Mouse (Mus musculus) heart, embryonic 11.5 days (tissue): ENCODE results near the gene Ccdc97. TPM values are rescaled to one million over a fixed set of nuclear protein-coding genes. Genes with fewer than 3 reads are reported as not detected.

ENCODE experiments used
- ATAC-seq: fragments of 200-750 bp; cut with Nextera tagmentation; replicated peaks from 2 replicates; pipeline ENCODE4 v1.8.0; 2017; ENCODE audit warnings: moderate library complexity; ENCODE audit not compliant: insufficient number of reproducible peaks, low FRiP score, low TSS enrichment
- H3K27ac ChIP-seq: fragments of 300-500 bp; sonication (generic); 2 replicates; pipeline ENCODE4 v1.5.1; 2014; ENCODE audit warnings: mild to moderate bottlenecking, low read depth, low read length
- H3K27me3 ChIP-seq: fragments of 300-500 bp; sonication (generic); 2 replicates; pipeline ENCODE4 v1.6.1; 2014; ENCODE audit warnings: mild to moderate bottlenecking, low read length, mixed read lengths; ENCODE audit not compliant: control insufficient read depth, insufficient read depth
- H3K36me3 ChIP-seq: fragments of 300-500 bp; sonication (generic); 2 replicates; pipeline ENCODE4 v1.6.1; 2014; ENCODE audit warnings: mild to moderate bottlenecking, low read length, moderate library complexity, mixed read lengths; ENCODE audit not compliant: control insufficient read depth, insufficient read depth
- H3K4me1 ChIP-seq: fragments of 300-500 bp; sonication (generic); 2 replicates; pipeline ENCODE4 v1.6.1; 2014; ENCODE audit warnings: low read length; ENCODE audit not compliant: control insufficient read depth, insufficient read depth
- H3K4me2 ChIP-seq: fragments of 300-500 bp; sonication (generic); 2 replicates; pipeline ENCODE4 v1.6.1; 2014; ENCODE audit warnings: mild to moderate bottlenecking, moderate library complexity
- H3K4me3 ChIP-seq: fragments of 300-500 bp; sonication (generic); 2 replicates; pipeline ENCODE4 v1.5.1; 2014; ENCODE audit warnings: low read depth, low read length
- H3K9ac ChIP-seq: fragments of 300-500 bp; sonication (generic); 2 replicates; pipeline ENCODE4 v1.6.1; 2014; ENCODE audit warnings: mild to moderate bottlenecking, low read depth, low read length, moderate library complexity
- H3K9me3 ChIP-seq: fragments of 300-500 bp; sonication (generic); replicated peaks from 2 replicates; pipeline ENCODE4 v1.6.1; 2016; ENCODE audit warnings: low read length; ENCODE audit not compliant: control insufficient read depth
- WGBS: fragments of 180-500 bp; shearing (Covaris S2); extraction: QIAGEN DNeasy Blood & Tissue Kit; methylation state at CpG from one replicate; pipeline ENCODE4 v1.1.7; 2014; ENCODE audit not compliant: insufficient replicate concordance; 5-methylcytosine and 5-hydroxymethylcytosine counted together
- polyA plus RNA-seq: library from polyadenylated mRNA; unstranded; fragments of >200 nt; fragmentation: Nextera tagmentation; extraction: Ambion mirVana; gene quantifications from 2 replicates; pipeline ENCODE4 v1.2.1, GENCODE M21; 2014

Gene Ccdc97
- polyA plus RNA-seq, 1 experiment from 2014 or later = 25.6 TPM

DNA sequence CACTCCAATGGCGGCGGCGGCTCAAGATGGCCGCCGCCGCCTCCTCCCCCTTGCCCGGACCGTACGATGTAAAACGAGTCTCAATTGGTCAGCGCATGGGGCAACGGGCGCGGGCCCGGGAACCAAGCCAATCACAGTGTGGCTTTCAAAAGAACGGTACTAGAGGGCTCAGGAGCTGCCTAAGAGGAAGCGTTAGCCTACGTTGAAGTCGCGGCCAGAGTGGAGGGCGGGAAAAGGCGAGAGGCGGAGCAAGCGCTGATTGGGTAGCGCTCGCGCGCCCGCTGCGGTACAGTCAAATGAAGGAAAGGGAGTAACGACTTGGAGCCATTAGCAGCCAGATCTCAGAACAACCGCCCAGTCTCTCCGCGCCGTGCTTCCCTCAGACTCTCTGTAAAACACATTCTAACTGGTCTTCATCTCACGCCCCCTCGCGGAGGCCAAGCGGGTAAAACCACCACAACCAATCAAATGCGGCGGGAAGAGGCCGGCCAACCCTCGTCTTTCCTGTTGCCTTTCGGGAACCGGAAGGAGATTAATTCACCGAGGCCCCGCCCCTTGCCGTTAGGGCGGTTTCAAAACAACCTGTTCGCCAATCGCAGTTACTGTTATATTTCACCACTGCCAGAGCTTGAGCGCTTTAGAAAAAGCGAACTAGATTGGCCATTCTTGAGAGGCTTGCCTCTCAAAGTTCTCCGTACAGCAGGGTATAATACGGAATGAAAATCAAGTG lies 36.0 kb upstream of the Ccdc97 start, which contains the start of gene Hnrnpul1:
Gene Hnrnpul1 (minus strand): TSS at position 20 of the 730 bp plus-strand sequence.
- no peaks in the 10 kb centered on the region for H3K9me3 ChIP-seq
- peak within 1 kb of the TSS; percentile 93 for H3K4me3 ChIP-seq
- WGBS = under 1% methylated on average over 55 of the region's 55 CpGs
- peaks cover 9% of the 10 kb centered on the region for H3K36me3 ChIP-seq
- peak; percentile 94 for ATAC-seq
- H3K27me3 ChIP-seq = no peaks in the 10 kb centered on the region
- H3K4me2 ChIP-seq = peak within 1 kb of the TSS; percentile 95
- H3K4me1 ChIP-seq = peaks cover 16% of the 10 kb centered on the region
- H3K9ac ChIP-seq = peak within 1 kb of the TSS; percentile 96
- H3K27ac ChIP-seq = peak within 1 kb of the TSS; percentile 90

GRCm38 (mm10) chr7:25754439-25754737 lies 35.5 kb upstream of the Ccdc97 start:
- Histone ChIP-seq H3K27me3 (no peaks in the 10 kb centered on the region), H3K27ac (peak overlapping the region; percentile 90), H3K4me2 (peak overlapping the region; percentile 88), H3K4me1 (peaks cover 16% of the 10 kb centered on the region), H3K4me3 (peak overlapping the region; percentile 93), H3K36me3 (peaks cover 14% of the 10 kb centered on the region), H3K9ac (peak overlapping the region; percentile 96), H3K9me3 (no peaks in the 10 kb centered on the region)
- ATAC-seq = no peak
- under 1% methylated on average over 28 of the region's 30 CpGs for WGBS

GRCm38 (mm10) chr7:25753643-25754438 lies 35.0 kb upstream of the Ccdc97 start:
- Histone ChIP-seq H3K27ac (peak overlapping the region; percentile 90), H3K27me3 (no peaks in the 10 kb centered on the region), H3K9ac (peak overlapping the region; percentile 96), H3K4me3 (peak overlapping the region; percentile 93), H3K9me3 (no peaks in the 10 kb centered on the region), H3K36me3 (peaks cover 20% of the 10 kb centered on the region), H3K4me1 (peaks cover 16% of the 10 kb centered on the region), H3K4me2 (peak overlapping the region; percentile 88)
- 1% methylated on average over 46 of the region's 46 CpGs for whole genome bisulfite sequencing
- no peak for ATAC-seq

DNA sequence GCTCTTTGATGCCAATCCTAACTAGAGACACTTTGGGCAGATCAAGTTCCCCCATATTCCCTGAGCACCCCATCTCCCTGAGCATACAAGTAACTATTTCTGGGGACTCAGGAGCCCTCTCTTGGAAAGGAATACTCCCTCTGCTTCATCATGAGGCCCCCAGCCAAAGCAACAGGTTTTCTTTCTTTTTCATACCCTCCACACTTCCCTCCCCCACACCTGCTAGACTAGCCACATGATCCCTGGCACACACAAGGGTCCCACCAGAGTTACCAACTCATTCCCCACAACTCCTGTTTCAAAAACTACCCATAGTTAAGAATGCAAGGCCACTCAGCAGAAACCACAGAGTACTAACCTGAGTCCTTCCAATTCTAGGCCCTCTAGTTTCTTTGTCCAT lies 34.2 kb upstream of the Ccdc97 start:
- no peak overlapping the region for H3K27ac ChIP-seq
- peak overlapping the region; percentile 96 for H3K9ac ChIP-seq
- no peaks in the 10 kb centered on the region for H3K9me3 ChIP-seq
- H3K4me1 ChIP-seq = peaks cover 16% of the 10 kb centered on the region
- no peak for ATAC-seq
- H3K4me3 ChIP-seq = peak overlapping the region; percentile 93
- peaks cover 27% of the 10 kb centered on the region for H3K36me3 ChIP-seq
- no peaks in the 10 kb centered on the region for H3K27me3 ChIP-seq
- peak overlapping the region; percentile 88 for H3K4me2 ChIP-seq

- no peak overlapping the region for H3K9ac ChIP-seq
- 52% methylated on average over 3 of the region's 3 CpGs for WGBS
- no peak overlapping the region for H3K27ac ChIP-seq
- H3K4me3 ChIP-seq = no peak overlapping the region
- H3K9me3 ChIP-seq = no peaks in the 10 kb centered on the region
- no peak overlapping the region for H3K4me2 ChIP-seq
- no peak for ATAC-seq
- peaks cover 4% of the 10 kb centered on the region for H3K4me1 ChIP-seq
- no peaks in the 10 kb centered on the region for H3K27me3 ChIP-seq
- peaks cover 81% of the 10 kb centered on the region for H3K36me3 ChIP-seq
Observed at GRCm38 (mm10) chr7:25746844-25747243, 28.0 kb upstream of the Ccdc97 start.

DNA sequence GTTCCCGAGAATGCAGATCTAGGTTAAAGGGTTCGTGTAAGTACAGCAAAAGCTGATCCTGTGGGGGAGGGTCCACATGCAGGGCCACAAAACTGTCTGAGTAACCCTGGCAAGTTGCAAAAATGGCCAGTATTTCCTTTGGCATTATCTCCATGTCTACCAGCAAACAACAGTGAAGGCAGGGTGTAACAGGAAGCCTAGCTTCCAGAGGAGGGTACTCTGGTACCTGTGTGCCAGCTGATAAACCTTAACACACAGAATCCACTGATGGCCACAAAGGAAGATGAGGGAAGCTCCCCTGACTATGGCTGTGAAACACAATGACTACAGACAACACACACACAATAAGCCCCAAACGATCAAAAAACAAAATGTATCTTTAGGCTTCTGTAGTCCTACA lies 19.4 kb upstream of the Ccdc97 start:
- no peaks in the 10 kb centered on the region for H3K4me1 ChIP-seq
- no peak for ATAC-seq
- H3K27me3 ChIP-seq = no peaks in the 10 kb centered on the region
- 84% methylated on average over 3 of the region's 3 CpGs for WGBS
- H3K27ac ChIP-seq = no peak overlapping the region
- no peak overlapping the region for H3K4me3 ChIP-seq
- no peaks in the 10 kb centered on the region for H3K9me3 ChIP-seq
- H3K36me3 ChIP-seq = peaks cover 74% of the 10 kb centered on the region
- H3K9ac ChIP-seq = no peak overlapping the region
- no peak overlapping the region for H3K4me2 ChIP-seq

- no peak for ATAC-seq
Observed at GRCm38 (mm10) chr7:25736920-25737319, 18.0 kb upstream of the Ccdc97 start.

DNA sequence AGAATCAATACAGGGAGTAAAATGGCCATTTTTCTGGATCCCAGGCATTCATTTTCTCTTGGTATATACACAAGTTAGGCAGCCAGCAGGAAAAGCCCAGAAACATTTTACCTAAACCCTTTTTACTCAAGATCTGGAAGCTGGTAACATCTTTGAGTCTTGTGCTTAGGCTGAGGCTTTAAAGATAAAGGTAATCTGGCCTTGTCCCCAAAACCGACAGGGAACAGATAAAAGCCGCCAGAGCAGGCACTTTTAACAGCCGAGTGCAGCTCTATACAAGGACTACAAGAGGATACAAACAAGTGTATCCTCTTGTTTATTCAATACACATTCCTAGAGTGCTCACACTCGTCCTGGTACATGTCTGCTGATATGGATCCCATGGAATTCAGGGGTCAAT lies 16.1 kb upstream of the Ccdc97 start:
- Histone ChIP-seq H3K27ac (no peak overlapping the region), H3K36me3 (peaks cover 72% of the 10 kb centered on the region), H3K9me3 (no peaks in the 10 kb centered on the region), H3K4me2 (no peak overlapping the region), H3K27me3 (no peaks in the 10 kb centered on the region), H3K4me3 (no peak overlapping the region), H3K9ac (no peak overlapping the region), H3K4me1 (no peaks in the 10 kb centered on the region)
- no peak for ATAC-seq
- WGBS = 24% methylated on average over 4 of the region's 4 CpGs

More at GRCm38 (mm10) chr7:25736920-25737319, 18.0 kb upstream of the Ccdc97 start:
- Histone ChIP-seq H3K9me3 (no peaks in the 10 kb centered on the region), H3K27ac (no peak overlapping the region), H3K27me3 (no peaks in the 10 kb centered on the region), H3K4me1 (no peaks in the 10 kb centered on the region), H3K9ac (no peak overlapping the region), H3K36me3 (peaks cover 76% of the 10 kb centered on the region), H3K4me3 (no peak overlapping the region), H3K4me2 (no peak overlapping the region)
- WGBS = 93% methylated on average over 2 of the region's 2 CpGs
